Mouse (Mus musculus) myocyte (in vitro differentiated cells): Measurements from ENCODE around the gene Gm49354. TPM values are rescaled to one million over a fixed set of nuclear protein-coding genes. Genes with fewer than 3 reads are reported as not detected.
"Not testable (repeated sequence)": the region's sequence is repeated elsewhere in the genome, so short reads cannot be mapped to it uniquely, and the experiment has no call there.

Experiments used
- H3K27me3 ChIP-seq: one replicate; pipeline ENCODE4 v1.6.1; 2011; ENCODE audit not compliant: control insufficient read depth, insufficient read depth, insufficient read length
- H3K36me3 ChIP-seq: one replicate; pipeline ENCODE4 v1.6.1; 2011; ENCODE audit not compliant: control insufficient read depth, insufficient read depth
- H3K4me2 ChIP-seq: one replicate; pipeline ENCODE4 v1.6.1; 2011; ENCODE audit warnings: low read depth, control low read depth
- H3K4me3 ChIP-seq: one replicate; pipeline ENCODE4 v1.5.1; 2011; ENCODE audit warnings: mild to moderate bottlenecking, control low read depth, moderate library complexity
- H3K79me2 ChIP-seq: one replicate; pipeline ENCODE4 v1.6.1; 2011; ENCODE audit not compliant: control insufficient read depth, insufficient read depth
- H3ac ChIP-seq: one replicate; pipeline ENCODE4 v1.6.1; 2011; ENCODE audit not compliant: control insufficient read depth, insufficient read length
- CEBPB ChIP-seq: IDR thresholded peaks from 2 replicates; pipeline ENCODE4 v1.6.1; 2011; ENCODE audit warnings: mild to moderate bottlenecking, moderate library complexity; ENCODE audit not compliant: poor library complexity, insufficient read depth, severe bottlenecking
- E2F4 ChIP-seq: IDR thresholded peaks from one replicate; pipeline ENCODE4 v1.6.1; 2011; ENCODE audit warnings: mild to moderate bottlenecking, control low read depth, moderate library complexity; ENCODE audit not compliant: insufficient read depth
- MAX ChIP-seq: IDR thresholded peaks from one replicate; pipeline ENCODE4 v1.6.1; 2011; ENCODE audit warnings: low read depth, mild to moderate bottlenecking, control low read depth
- MYOD1 ChIP-seq, 3 experiments: IDR thresholded peaks; one replicate each; pipeline ENCODE4 v1.6.1; 2011; ENCODE audit warnings: control low read depth in 2 of 3, low read depth in 2 of 3, mild to moderate bottlenecking in 2 of 3, moderate library complexity in 1 of 3; ENCODE audit not compliant: insufficient read length in 2 of 3, control insufficient read depth in 1 of 3
- MYOG ChIP-seq, 3 experiments: IDR thresholded peaks; one replicate each; pipeline ENCODE4 v1.6.1; 2011; ENCODE audit warnings: control low read depth in 2 of 3, low read depth in 2 of 3, mild to moderate bottlenecking in 2 of 3; ENCODE audit not compliant: insufficient read length in 2 of 3, control insufficient read depth in 1 of 3, insufficient read depth in 1 of 3
- POLR2A ChIP-seq: IDR thresholded peaks from one replicate; pipeline ENCODE4 v1.6.1; 2011; ENCODE audit warnings: low read depth, mild to moderate bottlenecking, control low read depth, moderate library complexity; ENCODE audit not compliant: insufficient read length
- POLR2AphosphoS2 ChIP-seq: IDR thresholded peaks from one replicate; pipeline ENCODE4 v1.6.1; 2011; ENCODE audit warnings: low read depth, control low read depth; ENCODE audit not compliant: insufficient read length
- REST ChIP-seq: IDR thresholded peaks from one replicate; pipeline ENCODE4 v1.6.1; 2011; ENCODE audit warnings: mild to moderate bottlenecking, control low read depth, moderate library complexity; ENCODE audit not compliant: insufficient read depth, insufficient read length
- SRF ChIP-seq: IDR thresholded peaks from one replicate; pipeline ENCODE4 v1.6.1; 2011; ENCODE audit warnings: low read depth; ENCODE audit not compliant: control insufficient read depth, insufficient read length
- TCF12 ChIP-seq: IDR thresholded peaks from one replicate; pipeline ENCODE4 v1.6.1; 2011; ENCODE audit warnings: mild to moderate bottlenecking, control low read depth; ENCODE audit not compliant: poor library complexity, insufficient read depth, severe bottlenecking
- TCF3 ChIP-seq: IDR thresholded peaks from one replicate; pipeline ENCODE4 v1.6.1; 2011; ENCODE audit warnings: low read depth, control low read depth; ENCODE audit not compliant: insufficient read length
- USF1 ChIP-seq: IDR thresholded peaks from one replicate; pipeline ENCODE4 v1.6.1; 2011; ENCODE audit warnings: low read depth, mild to moderate bottlenecking, control low read depth, moderate library complexity
- polyA plus RNA-seq: library from polyadenylated mRNA; unstranded; fragments of >200 nt; fragmentation: generic; extraction: Trizol; gene quantifications from one replicate; pipeline ENCODE4 v1.2.1, GENCODE M21; 2012; ENCODE audit warnings: missing spikeins

Gm49354 gene
- polyA plus RNA-seq, 1 experiment: not detected

DNA sequence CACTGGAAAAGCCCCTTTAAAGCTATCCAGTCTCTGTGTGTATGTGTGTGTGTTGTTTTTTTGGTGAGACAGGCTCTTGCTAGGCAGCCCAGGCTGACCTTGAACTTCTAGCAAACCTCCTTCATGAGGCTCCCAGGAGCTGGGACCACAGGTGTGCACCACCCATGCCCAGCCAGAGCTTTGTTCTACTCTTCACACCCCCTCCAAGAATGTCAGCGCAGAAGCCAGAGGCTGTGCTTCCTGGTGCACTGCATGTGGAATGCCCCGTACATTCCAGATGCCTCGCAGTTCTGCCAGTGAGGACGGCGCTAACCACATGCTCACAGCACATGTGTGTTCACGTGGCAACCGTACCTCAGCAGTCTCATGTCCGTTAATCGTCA, 14.4 kb upstream of the Gm49354 start:
- TF ChIP-seq SRF (no peak), REST (no peak), POLR2A (no peak), MYOD1 (IDR thresholded peaks at IDR 0.05; ENCODE audit: control insufficient read depth in 1 of 3, insufficient read length in 2 of 3, low read depth in 2 of 3) (no peak), USF1 (no peak), MAX (no peak), TCF12 (no peak), CEBPB (no peak), E2F4 (no peak), TCF3 (no peak), MYOG (IDR thresholded peaks at IDR 0.05; ENCODE audit: control insufficient read depth in 1 of 3, insufficient read depth in 1 of 3, insufficient read length in 2 of 3, low read depth in 2 of 3) (no peak), POLR2AphosphoS2 (no peak)
- Histone ChIP-seq H3K27me3 (no peaks in the 10 kb centered on the region), H3K36me3 (peaks cover 56% of the 10 kb centered on the region), H3ac (no peak overlapping the region), H3K79me2 (no peaks in the 10 kb centered on the region), H3K4me2 (no peak overlapping the region), H3K4me3 (no peak overlapping the region)

GRCm38 (mm10) chr13:59795807-59796465, 13.9 kb upstream of the Gm49354 start:
- Histone ChIP-seq H3K79me2 (no peaks in the 10 kb centered on the region), H3K27me3 (no peaks in the 10 kb centered on the region), H3K36me3 (peaks cover 57% of the 10 kb centered on the region), H3K4me3 (no peak overlapping the region), H3K4me2 (no peak overlapping the region), H3ac (no peak overlapping the region)
- TF ChIP-seq TCF12 (no peak), MAX (no peak), E2F4 (no peak), SRF (no peak)

GRCm38 (mm10) chr13:59794786-59795185, 12.7 kb upstream of the Gm49354 start:
- H3K4me3 ChIP-seq: no peak overlapping the region

GRCm38 (mm10) chr13:59779744-59780264, 2.2 kb downstream of the Gm49354 start:
- H3K36me3 ChIP-seq: peaks cover 62% of the 10 kb centered on the region
- H3ac ChIP-seq, H3K27me3 ChIP-seq, H3K79me2 ChIP-seq, H3K4me3 ChIP-seq, H3K4me2 ChIP-seq: not testable (repeated sequence)

More at GRCm38 (mm10) chr13:59794786-59795185, 12.7 kb upstream of the Gm49354 start:
- TF ChIP-seq REST (no peak), POLR2A (no peak), MAX (no peak)
- no peaks in the 10 kb centered on the region for H3K27me3 ChIP-seq
- H3ac ChIP-seq: no peak overlapping the region
- H3K4me2 ChIP-seq: no peak overlapping the region
- H3K79me2 ChIP-seq: no peaks in the 10 kb centered on the region
- H3K36me3 ChIP-seq: peaks cover 59% of the 10 kb centered on the region

- H3K79me2 ChIP-seq: no peaks in the 10 kb centered on the region
- H3K36me3 ChIP-seq: peaks cover 60% of the 10 kb centered on the region
- no peak overlapping the region for H3ac ChIP-seq
- TF ChIP-seq TCF3 (no peak), MAX (no peak), USF1 (no peak), POLR2AphosphoS2 (no peak), E2F4 (no peak), SRF (no peak), CEBPB (no peak), REST (no peak), MYOD1 (IDR thresholded peaks at IDR 0.05; ENCODE audit: control insufficient read depth in 1 of 3, insufficient read length in 2 of 3, low read depth in 2 of 3) (no peak), POLR2A (no peak), TCF12 (no peak), MYOG (IDR thresholded peaks at IDR 0.05; ENCODE audit: control insufficient read depth in 1 of 3, insufficient read depth in 1 of 3, insufficient read length in 2 of 3, low read depth in 2 of 3) (no peak)
- no peaks in the 10 kb centered on the region for H3K27me3 ChIP-seq
- no peak overlapping the region for H3K4me3 ChIP-seq
- no peak overlapping the region for H3K4me2 ChIP-seq
Measured at GRCm38 (mm10) chr13:59779213-59779612, 2.8 kb downstream of the Gm49354 start.
